Mouse (Mus musculus) heart, postnatal 0 days (tissue): ENCODE measurements around the gene Clec10a.

Experiments
- CTCF ChIP-seq: IDR thresholded peaks from 2 replicates; pipeline ENCODE4 v1.5.1; 2016; ENCODE audit warnings: antibody characterized with exemption, control low read depth, low read depth
- EP300 ChIP-seq: IDR thresholded peaks from 2 replicates; pipeline ENCODE4 v1.6.1; 2016; ENCODE audit warnings: antibody characterized with exemption, low read depth

DNA sequence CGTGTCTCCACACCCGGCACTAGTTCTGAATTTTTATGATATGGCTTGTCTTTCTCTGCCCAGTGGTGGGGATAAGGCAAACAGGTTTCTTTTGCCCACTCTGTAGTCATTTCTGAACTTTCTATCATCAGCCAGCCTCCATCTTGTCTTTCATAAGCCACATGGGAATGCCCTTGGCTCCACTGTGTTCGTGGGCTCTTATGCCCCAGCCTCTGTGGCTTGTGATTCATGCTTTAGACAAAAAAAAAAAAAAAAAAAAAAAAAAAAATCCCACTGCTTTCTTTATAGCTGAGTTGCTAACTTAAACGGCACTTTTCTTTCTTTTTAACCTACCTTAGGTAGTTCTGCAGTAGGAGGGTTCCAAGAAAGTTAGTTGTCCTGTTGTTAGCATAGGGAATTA, 36.2 kb downstream of the Clec10a start:
- no peak for TF ChIP-seq CTCF
- no peak for TF ChIP-seq EP300
